Mouse (Mus musculus) neural tube, embryonic 10.5 days (tissue): ENCODE data around the gene Art4.

ENCODE experiments used
- DNase-seq: peaks from one replicate; pipeline ENCODE4 v3.0.0-alpha.2; 2017; ENCODE audit warnings: low spot score; ENCODE audit errors: extremely low spot score

The Art4 gene

DNA sequence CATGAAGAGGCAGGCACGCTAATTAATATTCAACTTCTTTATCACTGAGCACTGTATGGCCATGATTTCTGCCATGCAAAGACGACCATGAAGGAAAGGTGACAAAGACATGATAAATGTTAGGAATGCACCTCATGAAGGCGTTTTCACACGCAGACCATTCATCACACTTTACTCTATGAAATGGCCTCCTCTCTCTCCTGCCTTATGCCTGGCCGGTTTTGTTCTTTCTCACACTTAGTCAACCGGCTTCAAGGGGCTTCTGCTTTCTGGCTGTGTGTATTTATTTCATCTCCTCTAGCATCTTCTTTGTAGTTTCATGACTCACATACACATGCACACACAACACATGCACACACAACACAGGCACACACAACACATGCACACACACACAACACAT lies 56.3 kb downstream of the Art4 start:
- DNase-seq = no peak

DNA sequence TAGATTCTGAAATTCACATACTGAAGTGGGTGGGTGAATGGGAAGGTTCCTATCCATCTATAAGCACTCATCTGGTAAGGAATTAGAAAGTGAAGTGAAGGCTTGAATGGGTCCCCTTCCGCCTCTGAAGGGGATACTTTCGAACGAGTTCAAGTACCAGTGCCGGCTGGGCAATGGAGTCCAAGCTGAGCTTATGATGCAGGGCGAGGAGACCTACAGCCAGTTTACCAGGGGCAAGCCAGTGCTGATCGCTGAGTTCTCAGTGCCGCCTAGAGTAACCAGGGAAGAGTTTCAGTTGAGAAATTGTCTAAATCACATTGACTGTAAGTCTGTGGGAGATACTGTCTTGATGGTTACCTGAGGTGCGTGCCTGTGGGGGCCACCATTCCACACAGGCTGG lies 56.8 kb downstream of the Art4 start:
- no peak for DNase-seq
